Mouse (Mus musculus): ENCODE measurements around the gene Art3.

Gene Art3

DNA sequence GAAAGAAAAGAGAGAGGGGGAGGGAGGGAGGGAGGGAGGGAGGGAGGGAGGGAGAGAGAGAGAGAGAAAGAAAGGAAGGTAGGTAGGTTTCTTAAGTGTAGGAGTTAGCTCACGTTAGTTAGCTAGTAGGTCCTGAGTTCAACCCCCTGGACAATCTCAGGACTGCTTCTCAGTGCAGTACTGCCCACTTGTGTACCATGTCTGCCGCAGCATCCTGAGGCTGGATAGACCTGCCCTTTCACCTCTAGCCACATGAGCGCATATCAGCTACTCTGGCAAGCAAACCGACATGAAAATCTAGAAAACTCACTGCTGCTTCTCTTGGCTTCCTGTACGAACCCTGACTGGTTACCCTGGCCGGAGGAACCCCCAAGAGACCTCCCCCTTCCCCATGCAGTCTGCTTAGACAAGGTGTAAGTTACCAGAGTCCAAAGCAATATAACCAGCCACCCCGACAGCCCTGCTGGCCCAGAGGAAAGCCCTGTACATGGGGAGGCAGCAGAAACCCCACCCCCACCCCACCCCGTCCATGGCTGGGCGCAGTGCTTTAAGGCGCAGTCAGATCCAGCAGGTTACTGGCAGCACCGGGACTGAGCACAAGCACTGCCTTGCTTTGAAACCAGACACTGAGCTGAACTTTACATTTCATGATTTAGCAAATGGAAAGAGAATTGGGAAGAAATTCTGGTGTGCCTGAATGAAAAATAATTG is 81.8 kb downstream of the Art3 start:
- intact Hi-C loops (cut with DNase I) = no loop called here

DNA sequence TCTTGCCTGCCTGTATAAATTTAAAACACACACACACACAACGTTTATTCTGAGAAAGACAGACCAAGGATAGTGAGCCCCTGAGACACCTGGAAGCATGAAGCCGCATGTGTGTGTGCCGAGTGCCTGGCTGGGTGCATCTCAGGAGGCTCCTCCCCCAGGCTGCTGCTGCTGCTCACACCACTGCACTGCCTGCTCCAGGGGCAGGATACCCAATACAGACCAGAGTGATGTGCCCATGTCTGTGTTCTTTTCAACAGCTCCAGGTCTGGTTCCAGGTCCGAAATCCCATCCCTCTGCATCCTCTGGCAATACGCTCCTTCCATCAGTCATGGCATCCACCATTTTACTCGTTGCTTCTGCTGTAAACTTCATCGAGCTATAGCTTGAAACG is 82.4 kb downstream of the Art3 start:
- intact Hi-C loops (cut with DNase I) = no loop called here

DNA sequence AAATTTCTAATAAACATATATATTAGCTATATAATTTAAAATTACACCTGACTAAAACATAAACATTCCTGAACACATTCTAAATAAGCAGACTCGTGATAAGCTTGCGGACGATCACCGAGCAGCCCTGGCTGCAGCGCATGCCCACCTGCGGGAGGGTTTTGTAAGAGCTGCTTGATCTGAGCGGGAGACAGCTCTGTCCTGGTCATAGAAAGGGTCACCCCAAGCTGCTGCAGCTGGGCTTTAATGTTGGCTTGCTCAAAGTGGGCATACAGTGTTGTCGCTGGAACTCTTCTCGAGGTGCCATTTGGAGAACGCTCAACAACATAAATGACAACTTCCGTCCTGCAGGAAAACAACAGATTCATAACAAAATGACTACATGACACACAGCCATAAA is 92.5 kb downstream of the Art3 start:
- intact Hi-C loops (cut with DNase I) = no loop called here

DNA sequence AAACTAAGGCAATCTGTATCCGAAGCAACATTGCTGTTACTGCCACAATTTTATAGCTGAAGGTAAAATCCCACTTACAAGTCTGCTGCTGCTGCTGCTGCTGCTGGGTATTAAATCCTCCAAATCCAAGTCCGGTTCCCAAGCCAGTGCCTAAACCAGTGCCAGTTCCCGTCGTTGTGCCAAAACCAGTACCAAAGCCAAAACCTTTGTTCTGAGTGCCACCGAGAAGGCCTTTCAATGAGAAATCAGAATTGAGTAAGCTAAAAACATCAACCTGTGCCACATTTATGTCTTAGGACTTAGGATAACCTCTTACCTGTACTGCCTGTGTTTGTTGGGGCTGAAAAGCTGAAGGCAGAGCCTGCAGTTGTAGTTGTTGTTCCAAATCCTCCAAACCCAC is 99.1 kb downstream of the Art3 start:
- intact Hi-C loops (cut with DNase I) = no loop called here

DNA sequence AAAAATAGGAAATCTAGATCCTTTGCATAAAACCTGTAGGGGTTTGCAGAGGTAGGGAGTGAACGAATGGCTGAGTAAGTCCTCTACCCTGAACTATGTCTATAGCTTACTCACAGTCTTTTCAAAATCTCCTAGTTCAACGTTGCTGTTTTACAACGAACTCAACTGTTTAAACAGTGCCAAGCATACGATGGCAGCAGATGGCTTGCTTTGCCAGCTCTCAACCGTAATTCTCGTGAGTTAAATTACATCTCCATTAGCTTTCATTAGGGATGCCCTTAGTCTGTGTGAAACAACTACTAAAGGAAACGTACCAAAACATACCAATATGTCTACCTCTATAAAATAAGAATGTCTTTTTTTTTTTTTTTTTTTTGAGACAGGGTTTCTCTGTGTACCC is 100.0 kb downstream of the Art3 start:
- intact Hi-C loops (cut with DNase I) = no loop called here

DNA sequence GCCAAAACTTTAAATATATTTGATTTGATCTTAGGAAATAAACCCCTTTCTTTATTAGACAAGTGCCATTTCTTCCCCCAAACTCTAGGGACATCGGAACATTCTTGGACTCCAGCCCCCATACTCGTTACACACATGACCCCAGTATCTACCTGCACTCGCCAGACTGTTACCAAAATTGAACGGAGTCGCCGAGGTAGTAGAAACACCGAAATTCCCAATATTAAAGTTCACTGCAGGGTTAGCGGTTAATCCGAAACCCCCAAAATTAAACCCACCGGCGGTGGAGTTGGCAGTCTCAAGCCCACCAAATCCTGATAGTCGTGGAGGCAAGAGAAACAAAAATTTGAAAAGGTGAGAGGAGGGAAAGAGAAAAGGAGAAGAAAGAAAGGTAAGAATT is 102.4 kb downstream of the Art3 start:
- intact Hi-C loops (cut with DNase I) = loop anchor here (1.0 kb wide), 1 partner anchor 24 kb away; no protein-coding TSS in a partner anchor

DNA sequence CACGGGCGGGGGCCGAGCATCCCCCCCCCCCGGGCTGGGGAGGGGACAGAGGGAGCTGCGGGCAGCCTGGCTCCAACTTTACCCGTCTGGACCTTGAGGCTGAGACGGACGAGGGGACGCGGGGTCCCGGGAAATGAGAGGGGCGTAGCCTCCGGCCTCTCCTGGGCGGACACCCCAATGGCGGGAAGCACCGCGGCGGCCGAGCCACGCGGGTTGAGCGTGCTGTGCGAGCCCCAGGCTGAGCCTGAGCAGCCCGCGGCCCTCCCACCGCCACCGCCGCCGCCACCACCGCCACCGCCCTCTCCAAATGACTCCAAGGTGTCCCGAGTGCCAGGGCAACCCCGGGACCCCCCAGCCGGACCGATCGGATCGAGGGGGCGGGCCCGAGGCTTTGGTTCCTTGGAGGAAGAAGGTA is 103.0 kb downstream of the Art3 start:
- intact Hi-C loops (cut with DNase I) = loop anchor here (1.0 kb wide), 1 partner anchor 24 kb away; no protein-coding TSS in a partner anchor

DNA sequence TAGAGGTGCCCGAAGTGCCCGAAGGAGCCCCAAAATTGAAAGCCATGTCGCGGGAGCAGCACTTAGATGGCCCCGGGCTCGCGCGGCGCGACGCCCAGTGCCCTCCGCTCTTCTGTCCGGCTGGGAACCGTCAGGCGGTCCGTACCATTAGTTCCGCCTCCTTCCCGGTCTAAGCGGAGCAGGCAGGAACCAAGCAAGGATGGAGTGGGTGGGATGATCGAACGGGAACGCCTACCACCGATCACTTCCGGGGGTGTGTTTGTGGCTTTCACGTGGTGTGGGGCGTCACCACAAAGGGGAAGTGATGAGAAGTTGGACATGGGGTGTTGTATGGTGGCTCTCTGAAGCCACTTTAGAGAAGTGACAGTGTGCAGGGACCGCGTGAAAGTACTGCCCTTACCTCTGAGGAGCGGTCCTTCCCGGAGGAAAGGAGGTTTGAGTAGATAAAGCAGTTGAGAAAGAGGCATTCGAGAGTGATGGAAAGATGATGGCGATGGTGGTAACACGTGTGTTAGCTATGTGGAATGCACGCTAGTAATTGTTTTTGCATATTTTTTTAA is 103.5 kb downstream of the Art3 start, which contains the start of gene Nup54:
Gene Nup54, minus strand, starts transcription at position 195 of the 560 bp plus-strand sequence.
- intact Hi-C loops (cut with DNase I) = no loop called here

DNA sequence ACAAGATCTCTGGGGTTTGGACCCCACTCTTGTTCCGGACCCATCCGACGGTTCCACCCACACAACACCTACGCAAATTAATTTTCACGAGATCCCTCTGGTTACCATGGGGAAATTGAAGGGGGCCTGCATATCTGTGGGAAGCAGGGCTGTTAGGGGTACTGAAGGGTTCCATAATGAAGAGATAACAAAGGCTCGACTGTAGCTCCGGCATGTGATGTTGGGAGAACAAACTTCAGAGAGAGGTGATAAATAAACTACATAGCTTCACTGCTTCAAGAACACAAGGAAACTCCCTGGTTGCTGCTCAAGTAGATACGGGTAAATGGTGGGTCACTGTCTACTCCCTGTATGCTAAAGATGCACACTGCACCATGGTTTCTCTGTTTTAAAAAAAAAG is 106.9 kb downstream of the Art3 start:
- intact Hi-C loops (cut with DNase I) = no loop called here

DNA sequence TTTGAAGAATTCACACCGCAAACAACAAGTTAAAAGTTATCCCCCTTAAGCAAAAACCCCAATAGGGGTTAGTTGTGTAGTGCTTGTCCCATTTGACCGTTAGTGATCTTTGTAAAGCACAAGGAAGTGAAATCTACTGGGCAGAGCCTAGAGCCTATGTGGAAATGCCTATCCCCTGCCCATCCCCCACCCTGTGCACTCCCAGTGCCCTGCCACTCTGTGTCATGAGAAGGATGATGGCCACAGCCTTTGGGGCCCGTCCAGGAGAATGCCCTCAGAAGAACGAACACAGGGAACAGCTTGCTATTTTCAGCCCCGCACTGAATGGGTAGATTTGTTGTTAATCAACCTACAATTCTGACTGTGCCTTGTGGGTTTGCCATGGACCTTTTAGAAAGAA is 109.9 kb downstream of the Art3 start:
- intact Hi-C loops (cut with DNase I) = loop anchor here (10.0 kb wide), 1 partner anchor 513 kb away; no protein-coding TSS in a partner anchor

DNA sequence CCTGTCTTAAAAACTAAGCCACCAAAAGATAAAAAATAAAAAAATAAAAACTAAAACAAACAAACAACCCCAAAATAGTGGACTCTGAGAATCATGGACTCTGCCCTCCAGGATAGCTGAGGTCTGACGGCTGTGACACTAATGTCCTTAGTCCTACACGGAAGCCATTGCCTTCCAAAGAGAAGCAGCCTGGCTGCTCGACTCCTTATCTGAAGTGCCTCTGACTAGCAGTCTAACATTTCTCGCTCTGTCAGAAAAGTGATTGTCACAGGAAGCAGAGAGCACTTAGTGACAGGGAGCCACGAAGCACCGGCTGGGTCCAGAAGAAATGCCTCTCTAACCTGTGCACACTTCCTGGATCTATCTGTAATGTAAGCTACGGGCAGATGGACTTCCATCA is 111.3 kb downstream of the Art3 start:
- intact Hi-C loops (cut with DNase I) = loop anchor here (10.0 kb wide), 1 partner anchor 512 kb away; no protein-coding TSS in a partner anchor

DNA sequence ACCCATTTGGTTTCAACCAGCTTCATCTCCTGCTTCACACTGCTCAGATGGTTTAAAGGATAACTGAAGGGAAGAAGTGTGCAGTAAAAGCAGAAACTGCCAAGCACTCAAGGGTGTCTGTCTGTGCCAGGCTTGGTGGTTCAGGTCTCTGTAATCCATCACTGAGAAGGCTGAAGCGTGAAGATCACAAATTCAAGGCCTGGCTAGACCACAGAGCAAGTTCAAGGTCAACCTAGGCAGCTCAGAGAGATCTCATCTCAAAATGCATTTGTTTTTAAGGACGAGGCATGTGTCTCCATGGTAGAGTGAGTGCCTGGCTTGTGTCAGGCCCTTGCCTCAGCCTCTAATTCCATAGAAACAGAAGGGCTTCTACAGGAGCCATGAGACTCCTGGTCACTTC is 113.4 kb downstream of the Art3 start:
- intact Hi-C loops (cut with DNase I) = loop anchor here (10.0 kb wide), 1 partner anchor 510 kb away; no protein-coding TSS in a partner anchor

DNA sequence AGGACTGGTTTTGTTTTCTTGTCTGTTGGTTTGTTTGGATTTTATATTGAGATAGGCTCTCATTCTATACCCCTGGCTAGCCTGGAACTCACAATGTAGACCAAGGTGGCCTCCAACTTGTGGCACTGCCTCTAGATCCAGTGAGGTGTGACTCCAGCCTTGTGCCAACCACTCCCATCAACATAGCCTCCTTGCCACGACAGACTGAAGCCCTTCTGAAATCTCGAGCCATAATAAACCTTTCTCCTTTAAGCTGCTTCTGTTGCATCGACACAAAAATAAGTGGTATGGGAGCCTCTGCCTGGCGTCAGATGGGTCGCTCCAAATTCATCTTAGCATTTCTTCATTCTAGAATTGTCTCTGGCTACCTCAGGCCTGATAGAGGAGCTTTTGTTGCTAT is 115.1 kb downstream of the Art3 start:
- intact Hi-C loops (cut with DNase I) = loop anchor here (10.0 kb wide), 1 partner anchor 508 kb away; no protein-coding TSS in a partner anchor

DNA sequence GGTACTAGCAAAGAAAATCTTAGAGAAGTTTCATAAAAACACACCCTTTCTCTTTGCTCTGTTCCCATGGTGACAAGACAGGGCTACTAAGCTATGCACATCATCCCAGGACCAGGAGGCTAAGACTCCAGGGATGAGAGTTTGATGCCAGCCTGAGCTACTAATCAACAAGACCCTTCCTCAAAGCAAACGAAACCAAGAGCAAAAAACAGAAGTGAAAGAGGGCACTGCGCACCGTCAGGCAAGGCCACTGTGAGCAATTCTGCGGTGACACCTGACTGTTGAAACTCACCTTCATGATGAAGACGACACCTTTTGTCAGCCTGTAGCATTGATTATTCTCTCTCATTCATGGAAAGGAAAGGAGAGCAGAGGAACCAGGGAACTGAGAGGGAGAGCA is 121.2 kb downstream of the Art3 start:
- intact Hi-C loops (cut with DNase I) = no loop called here

DNA sequence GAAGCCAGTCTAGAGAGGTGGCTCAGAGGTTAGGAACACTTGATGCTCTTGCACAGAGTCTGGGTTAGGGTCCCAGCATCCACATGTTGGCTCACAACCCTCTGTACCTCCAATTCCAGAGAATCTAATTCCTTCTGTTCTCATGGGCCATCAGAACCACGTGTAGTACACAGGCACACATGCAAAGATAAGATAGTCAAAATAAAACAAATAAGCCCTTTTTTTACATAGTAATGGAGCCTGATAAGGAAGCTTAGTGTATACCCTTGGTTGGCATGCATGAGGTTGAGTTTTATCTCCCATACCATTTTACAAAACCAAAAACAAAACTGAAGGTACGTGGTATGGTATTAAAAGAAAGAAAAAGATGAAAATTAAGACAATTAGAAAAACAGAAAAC is 125.8 kb downstream of the Art3 start:
- intact Hi-C loops (cut with DNase I) = no loop called here

DNA sequence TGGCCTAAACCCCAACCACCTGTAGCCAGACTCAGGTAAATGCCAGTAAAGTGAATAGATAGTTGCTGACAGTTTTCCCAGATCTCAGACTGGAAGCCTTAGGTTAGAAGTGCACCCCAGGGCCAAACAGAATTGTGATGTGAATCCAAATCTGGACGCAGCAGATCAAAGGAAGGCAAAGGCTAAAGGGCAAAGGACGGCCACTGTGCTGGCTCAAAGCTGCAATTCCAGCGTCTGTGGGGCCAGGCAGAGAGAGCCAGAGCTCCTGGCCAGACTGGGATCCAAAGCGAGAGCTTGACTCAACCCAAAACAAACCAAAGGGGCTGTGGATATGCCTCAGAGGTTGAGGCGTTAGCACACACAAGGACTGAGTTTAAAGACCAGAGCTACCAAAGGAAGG is 127.1 kb downstream of the Art3 start:
- intact Hi-C loops (cut with DNase I) = no loop called here

DNA sequence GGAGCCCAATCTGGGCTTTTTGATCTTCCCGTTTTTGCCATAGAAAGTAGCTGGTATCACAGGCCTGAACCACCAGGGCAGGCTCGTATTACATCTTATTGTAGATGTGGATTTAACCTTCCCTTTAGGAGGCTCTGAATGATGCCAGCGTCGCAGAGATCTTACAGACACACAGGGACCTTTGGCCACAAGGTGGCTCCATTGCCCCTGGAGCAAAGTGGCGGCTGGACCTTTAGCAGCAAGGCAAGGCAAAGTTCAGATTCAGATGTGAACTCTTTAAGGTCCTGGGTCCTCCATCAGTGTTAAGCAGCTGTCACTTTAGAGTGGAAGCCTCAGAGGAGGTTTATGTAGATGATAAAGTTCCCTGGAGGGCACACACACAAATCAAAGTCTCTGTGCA is 129.7 kb downstream of the Art3 start:
- intact Hi-C loops (cut with DNase I) = loop anchor here (2.0 to 5.0 kb wide), 2 partner anchors 46 to 195 kb away; partner anchors contain the start of gene Scarb2

Small RNA genes within 50 kb of the gene (microRNA-seq; reads per million reads assigned to microRNA genes)
- 0 reads per million in 2 experiments for gene Mir6415

Data from adrenal gland (tissue).